In genomic region chrX:93317577-93317976, GRCm38 (mm10) we compare ENCODE assay signal across 21 mouse cellular contexts. TPM values are rescaled to one million over a fixed set of nuclear protein-coding genes. Genes with fewer than 3 reads are reported as not detected.
"Had no signal": no experiment of that assay in that cellular context is flagged by ENCODE, and none has a peak within 500 bp of the region (broad histone marks: within the 10 kb centered on the region; RNA-seq: fewer than 3 reads in every experiment).

No protein-coding gene starts in this region.

- H3K4me2 ChIP-seq: lung, embryonic 14.5 days; midbrain, embryonic 12.5 days; neural tube, embryonic 13.5 days; neural tube, embryonic 15.5 days had no signal

- H3K27ac ChIP-seq: midbrain, embryonic 10.5 days; midbrain, embryonic 12.5 days; neural tube, embryonic 13.5 days; neural tube, embryonic 15.5 days had no signal

- ATAC-seq: midbrain, embryonic 16.5 days had no signal

- H3K9me3 ChIP-seq: midbrain, embryonic 10.5 days; midbrain, embryonic 12.5 days; neural tube, embryonic 13.5 days; neural tube, embryonic 15.5 days had no signal

- H3K9ac ChIP-seq: lung, embryonic 14.5 days; midbrain, embryonic 12.5 days; neural tube, embryonic 13.5 days; neural tube, embryonic 15.5 days had no signal

- H3K27me3 ChIP-seq: midbrain, embryonic 12.5 days; neural tube, embryonic 13.5 days; neural tube, embryonic 15.5 days had no signal

- DNase-seq: lung, adult 18-20 months; lung, embryonic 14.5 days; lung, postnatal 10 days; lung, postnatal 4 days; midbrain, embryonic 14.5 days; retina, postnatal 1 day; right cerebral cortex, adult 18-20 months; right cerebral cortex, postnatal 25 days; right cerebral cortex, postnatal 4 days; spleen, adult 18-20 months; thymus, adult 18-20 months; thymus, postnatal 14 days; thymus, postnatal 36 days had no signal

- H3K4me1 ChIP-seq: midbrain, embryonic 10.5 days; midbrain, embryonic 12.5 days; neural tube, embryonic 13.5 days; neural tube, embryonic 15.5 days had no signal

- H3K4me3 ChIP-seq: midbrain, embryonic 10.5 days; midbrain, embryonic 12.5 days; myocyte; neural tube, embryonic 13.5 days; neural tube, embryonic 15.5 days had no signal

- H3K36me3 ChIP-seq: midbrain, embryonic 10.5 days; midbrain, embryonic 12.5 days; neural tube, embryonic 13.5 days; neural tube, embryonic 15.5 days had no signal

RNA-seq across cellular contexts. Expression of gene Arx, which starts 31.3 kb away (rescaled TPM):
- polyA plus RNA-seq: lung, embryonic 14.5 days; lung, embryonic 16.5 days; thymus, postnatal 0 days had no signal
